Mouse (Mus musculus): ENCODE data around the gene Gadd45b.

DNA sequence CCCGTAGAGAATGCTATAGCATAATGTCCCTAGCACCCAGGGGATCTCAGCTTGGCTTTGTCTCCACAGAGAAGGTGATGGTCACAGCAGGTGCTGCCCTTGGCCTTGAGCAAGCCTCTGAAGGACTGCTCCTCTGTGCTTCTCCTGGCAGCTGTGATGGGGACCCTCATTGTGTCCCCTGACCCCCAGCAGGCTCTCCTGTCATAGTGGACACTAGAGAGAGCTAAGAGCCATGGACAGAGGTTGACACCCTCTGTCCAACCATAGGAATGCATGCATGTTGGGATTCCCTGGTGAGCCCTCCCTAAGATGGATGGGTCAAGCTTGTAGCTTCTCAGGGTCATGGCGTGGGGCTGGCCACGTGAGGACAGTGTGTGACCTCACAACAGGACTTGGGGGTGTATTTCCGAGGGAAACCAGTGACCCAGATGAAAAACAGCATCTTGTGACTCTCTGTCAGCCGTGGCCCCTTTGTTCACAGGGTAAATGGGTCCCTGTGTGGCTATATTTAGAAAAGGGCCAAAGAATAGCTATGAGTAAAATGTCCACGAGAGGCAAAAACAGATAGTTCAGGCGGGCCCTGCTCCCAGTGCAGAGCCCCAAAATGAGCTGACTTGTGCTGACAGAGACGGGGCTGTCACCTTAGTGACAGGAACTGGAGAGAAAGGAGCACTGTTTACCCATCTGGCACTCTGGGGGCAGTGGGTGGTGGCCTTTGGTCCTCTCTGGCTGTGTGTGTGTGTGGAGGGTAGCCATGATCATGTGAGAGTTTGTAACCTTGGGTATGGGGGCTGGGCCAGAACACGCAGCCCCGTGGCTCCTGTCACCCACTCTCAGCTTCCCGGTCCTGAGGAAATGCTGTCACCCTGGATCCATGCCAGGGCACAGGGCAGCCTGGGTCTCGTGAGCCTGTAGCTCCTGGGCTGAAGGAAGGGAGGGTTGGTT lies 33.4 kb downstream of the Gadd45b start:
- no peak for TF ChIP-seq CTCF (IDR thresholded peaks at IDR 0.05; ENCODE audit: low read depth)
- no peak for TF ChIP-seq EP300 (IDR thresholded peaks at IDR 0.05; ENCODE audit: low read depth)
